Mouse (Mus musculus): Measurements from ENCODE around the gene Tmem182. TPM values are rescaled to one million over a fixed set of nuclear protein-coding genes. Genes with fewer than 3 reads are reported as not detected.

The Tmem182 gene
- polyA plus RNA-seq, 1 experiment from 2014 or later: 17.7 TPM

DNA sequence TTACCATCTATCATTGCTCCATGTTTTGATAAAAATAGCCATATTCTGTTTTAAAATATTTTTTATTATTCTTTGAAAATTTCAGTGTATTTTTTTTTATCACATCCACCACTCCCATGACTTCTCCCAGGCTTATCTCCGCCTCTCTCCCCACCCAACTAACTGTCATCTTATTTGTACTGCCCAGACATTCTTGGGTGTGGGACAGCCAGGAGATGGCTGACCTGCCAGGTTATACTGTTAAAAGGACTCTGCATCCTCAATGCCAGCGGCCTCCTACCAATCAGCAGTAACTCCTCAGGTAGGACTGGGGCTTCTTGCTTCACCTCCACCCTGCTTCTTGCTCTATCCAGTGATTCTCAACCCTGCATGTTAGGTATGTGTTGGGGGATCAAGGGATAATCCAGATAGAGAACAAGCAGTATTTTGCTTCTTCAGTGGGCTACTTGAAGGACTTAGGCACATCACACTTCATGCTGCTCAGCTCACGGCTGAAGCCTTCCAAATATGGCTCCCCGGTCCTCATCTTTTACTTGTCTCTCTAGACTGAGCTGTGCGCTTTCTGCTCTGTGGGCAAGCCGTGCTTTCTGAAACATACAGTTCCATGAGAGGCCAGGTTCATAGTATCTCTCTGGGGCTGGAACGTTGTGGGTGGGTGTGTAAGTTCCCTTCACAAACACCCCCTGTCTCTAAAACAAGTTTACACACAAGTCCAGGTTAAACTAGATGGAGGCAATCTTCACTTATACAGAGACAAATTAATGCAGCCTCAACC, 34.0 kb upstream of the Tmem182 start:
- 76% methylated on average over 7 of the region's 7 CpGs for WGBS (ENCODE audit: insufficient replicate concordance)
- no peak overlapping the region for H3K9ac ChIP-seq (ENCODE audit: low read depth, low read length)
- no peaks in the 10 kb centered on the region for H3K36me3 ChIP-seq (ENCODE audit: control insufficient read depth, insufficient read depth, low read length)
- H3K27ac ChIP-seq (ENCODE audit: low read depth, low read length): no peak overlapping the region
- no peak overlapping the region for H3K4me2 ChIP-seq
- ATAC-seq (replicated peaks; ENCODE audit: insufficient number of reproducible peaks, low FRiP score, low TSS enrichment): no peak
- H3K4me3 ChIP-seq (ENCODE audit: low read depth, low read length): no peak overlapping the region
- H3K9me3 ChIP-seq (replicated peaks; ENCODE audit: control insufficient read depth, low read length): no peaks in the 10 kb centered on the region
- no peaks in the 10 kb centered on the region for H3K4me1 ChIP-seq (ENCODE audit: control insufficient read depth, insufficient read depth, low read length)
- H3K27me3 ChIP-seq (ENCODE audit: control insufficient read depth, insufficient read depth, low read length): no peaks in the 10 kb centered on the region

DNA sequence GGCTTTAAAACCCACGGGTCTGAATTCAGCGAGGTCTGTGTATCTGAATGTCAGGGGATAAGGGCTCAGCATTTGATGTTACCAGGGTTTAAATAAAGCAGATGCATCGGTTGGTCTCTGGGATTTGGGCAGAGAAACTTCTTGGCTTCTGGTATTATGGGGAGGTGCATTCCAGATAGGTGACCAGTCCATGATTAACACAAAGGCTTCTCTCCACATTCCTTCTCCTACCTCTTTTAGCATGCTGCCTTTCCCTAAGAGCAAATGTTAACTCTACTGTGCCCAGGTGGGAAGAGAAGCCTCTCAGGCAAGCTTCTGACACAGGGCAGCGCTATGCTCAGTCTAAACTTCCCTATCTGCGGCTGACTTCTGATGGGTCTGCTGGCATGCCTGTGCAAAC, 32.2 kb upstream of the Tmem182 start:
- H3K9ac ChIP-seq (ENCODE audit: low read depth, low read length): no peak overlapping the region
- 85% methylated on average over 5 of the region's 5 CpGs for WGBS (ENCODE audit: insufficient replicate concordance)

DNA sequence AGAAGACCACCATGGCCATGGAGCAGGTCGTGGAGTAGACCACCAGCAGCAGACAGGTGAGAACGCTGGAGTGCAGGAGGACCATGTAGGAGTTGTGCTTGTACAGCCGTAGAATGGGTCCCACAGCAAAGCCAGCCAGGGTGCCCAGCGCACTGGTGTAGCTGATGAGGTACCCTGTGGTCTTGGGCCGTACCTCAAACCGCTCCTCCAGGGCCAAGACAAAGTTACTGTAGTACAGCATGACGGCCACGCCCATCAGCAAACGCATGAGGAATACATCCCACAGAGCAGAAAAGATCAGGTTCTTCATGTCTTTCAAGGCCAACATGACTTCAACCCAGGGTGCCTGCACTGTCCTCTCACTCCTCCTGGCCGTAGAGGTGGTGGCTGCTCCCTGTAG, 31.4 kb upstream of the Tmem182 start:
- Histone ChIP-seq H3K4me1 (ENCODE audit: control insufficient read depth, insufficient read depth, low read length) (no peaks in the 10 kb centered on the region), H3K4me3 (ENCODE audit: low read depth, low read length) (no peak overlapping the region), H3K9me3 (replicated peaks; ENCODE audit: control insufficient read depth, low read length) (peaks cover 4% of the 10 kb centered on the region; the same call in 1 of the 2 replicates), H3K27ac (ENCODE audit: low read depth, low read length) (no peak overlapping the region), H3K9ac (ENCODE audit: low read depth, low read length) (no peak overlapping the region), H3K36me3 (ENCODE audit: control insufficient read depth, insufficient read depth, low read length) (peaks cover 3% of the 10 kb centered on the region; the same call in 1 of the 2 replicates), H3K4me2 (no peak overlapping the region), H3K27me3 (ENCODE audit: control insufficient read depth, insufficient read depth, low read length) (no peaks in the 10 kb centered on the region)
- ATAC-seq (replicated peaks; ENCODE audit: insufficient number of reproducible peaks, low FRiP score, low TSS enrichment): no peak
- WGBS (ENCODE audit: insufficient replicate concordance): 85% methylated on average over 10 of the region's 10 CpGs

More for the DNA sequence above, 32.2 kb upstream of the Tmem182 start:
- H3K36me3 ChIP-seq (ENCODE audit: control insufficient read depth, insufficient read depth, low read length): no peaks in the 10 kb centered on the region
- no peaks in the 10 kb centered on the region for H3K9me3 ChIP-seq (replicated peaks; ENCODE audit: control insufficient read depth, low read length)
- no peak overlapping the region for H3K4me3 ChIP-seq (ENCODE audit: low read depth, low read length)
- no peak overlapping the region for H3K4me2 ChIP-seq
- no peak overlapping the region for H3K27ac ChIP-seq (ENCODE audit: low read depth, low read length)
- H3K27me3 ChIP-seq (ENCODE audit: control insufficient read depth, insufficient read depth, low read length): no peaks in the 10 kb centered on the region
- no peaks in the 10 kb centered on the region for H3K4me1 ChIP-seq (ENCODE audit: control insufficient read depth, insufficient read depth, low read length)
- ATAC-seq (replicated peaks; ENCODE audit: insufficient number of reproducible peaks, low FRiP score, low TSS enrichment): no peak

DNA sequence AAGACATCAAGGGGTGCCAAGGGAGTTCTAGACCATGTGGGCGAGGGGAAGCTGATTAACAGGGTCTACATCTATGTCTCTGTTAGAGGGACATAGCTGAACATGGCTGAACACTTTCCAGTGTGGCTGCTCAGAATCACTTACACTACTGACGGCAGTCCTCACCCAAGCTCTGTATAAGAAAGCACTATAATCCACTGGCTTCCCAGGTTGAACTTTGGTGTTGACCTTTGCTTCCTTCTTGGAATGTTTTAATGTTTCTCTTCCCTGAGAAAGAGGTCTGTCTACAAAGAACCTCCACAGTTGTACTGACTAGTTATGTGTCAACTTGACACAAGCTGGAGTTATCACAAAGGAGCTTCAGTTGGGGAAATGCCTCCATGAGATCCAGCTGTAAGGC, 29.3 kb upstream of the Tmem182 start:
- ATAC-seq (replicated peaks; ENCODE audit: insufficient number of reproducible peaks, low FRiP score, low TSS enrichment): no peak

DNA sequence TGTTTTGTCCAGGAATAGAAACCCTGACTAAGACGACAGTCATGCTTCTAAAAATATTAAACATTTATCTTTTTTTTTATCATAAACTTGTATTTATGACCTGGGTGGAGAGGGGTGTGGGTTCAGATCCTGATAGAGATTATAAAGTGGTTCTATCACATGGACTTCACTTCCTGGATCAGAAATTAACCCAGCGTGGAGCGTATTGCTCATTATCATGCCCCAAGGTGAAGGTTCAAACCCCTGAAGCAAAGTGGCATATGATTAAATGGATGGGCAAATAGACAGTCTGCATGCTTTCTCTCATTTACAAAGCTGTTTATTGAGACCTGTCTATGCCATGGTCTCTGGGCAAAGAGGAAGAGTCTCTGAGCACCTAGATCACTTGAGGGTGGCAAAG, 28.6 kb upstream of the Tmem182 start:
- peaks cover 8% of the 10 kb centered on the region; the same call in 1 of the 2 replicates for H3K36me3 ChIP-seq (ENCODE audit: control insufficient read depth, insufficient read depth, low read length)
- no peak overlapping the region for H3K9ac ChIP-seq (ENCODE audit: low read depth, low read length)
- H3K27ac ChIP-seq (ENCODE audit: low read depth, low read length): no peak overlapping the region
- H3K9me3 ChIP-seq (replicated peaks; ENCODE audit: control insufficient read depth, low read length): peaks cover 4% of the 10 kb centered on the region; the same call in 1 of the 2 replicates
- ATAC-seq (replicated peaks; ENCODE audit: insufficient number of reproducible peaks, low FRiP score, low TSS enrichment): no peak
- no peaks in the 10 kb centered on the region for H3K27me3 ChIP-seq (ENCODE audit: control insufficient read depth, insufficient read depth, low read length)
- 85% methylated on average over 3 of the region's 3 CpGs for WGBS (ENCODE audit: insufficient replicate concordance)
- no peak overlapping the region for H3K4me2 ChIP-seq
- H3K4me1 ChIP-seq (ENCODE audit: control insufficient read depth, insufficient read depth, low read length): no peaks in the 10 kb centered on the region
- H3K4me3 ChIP-seq (ENCODE audit: low read depth, low read length): no peak overlapping the region

More for the DNA sequence above, 29.3 kb upstream of the Tmem182 start:
- no peaks in the 10 kb centered on the region for H3K27me3 ChIP-seq (ENCODE audit: control insufficient read depth, insufficient read depth, low read length)
- 64% methylated on average over 2 of the region's 2 CpGs for WGBS (ENCODE audit: insufficient replicate concordance)
- no peak overlapping the region for H3K9ac ChIP-seq (ENCODE audit: low read depth, low read length)
- no peaks in the 10 kb centered on the region for H3K4me1 ChIP-seq (ENCODE audit: control insufficient read depth, insufficient read depth, low read length)
- peaks cover 8% of the 10 kb centered on the region; the same call in 1 of the 2 replicates for H3K36me3 ChIP-seq (ENCODE audit: control insufficient read depth, insufficient read depth, low read length)
- H3K4me2 ChIP-seq: no peak overlapping the region
- no peak overlapping the region for H3K27ac ChIP-seq (ENCODE audit: low read depth, low read length)
- H3K4me3 ChIP-seq (ENCODE audit: low read depth, low read length): no peak overlapping the region
- H3K9me3 ChIP-seq (replicated peaks; ENCODE audit: control insufficient read depth, low read length): peaks cover 4% of the 10 kb centered on the region; the same call in 1 of the 2 replicates

DNA sequence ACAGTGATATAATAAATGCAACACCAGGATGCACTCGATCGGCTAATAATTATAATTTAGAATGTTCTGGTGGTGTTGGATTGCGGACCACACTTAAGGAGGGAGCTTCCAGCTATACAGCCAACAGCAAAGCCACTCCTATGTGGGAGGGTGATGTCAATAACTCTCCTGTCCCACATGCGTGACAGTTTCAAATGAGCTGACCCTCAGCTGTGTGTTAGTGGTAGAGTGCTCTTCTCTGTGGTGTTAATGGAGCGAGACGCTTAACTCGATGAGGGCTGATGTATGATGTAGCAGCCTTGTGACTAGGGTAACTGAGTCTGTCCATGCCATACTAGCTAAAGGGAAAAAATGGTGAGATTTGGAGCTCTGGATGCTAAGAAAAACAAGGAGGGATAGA, 22.0 kb upstream of the Tmem182 start:
- Histone ChIP-seq H3K27me3 (ENCODE audit: control insufficient read depth, insufficient read depth, low read length) (no peaks in the 10 kb centered on the region), H3K36me3 (ENCODE audit: control insufficient read depth, insufficient read depth, low read length) (peaks cover 8% of the 10 kb centered on the region; the same call in 1 of the 2 replicates)
- no peak for ATAC-seq (replicated peaks; ENCODE audit: insufficient number of reproducible peaks, low FRiP score, low TSS enrichment)

DNA sequence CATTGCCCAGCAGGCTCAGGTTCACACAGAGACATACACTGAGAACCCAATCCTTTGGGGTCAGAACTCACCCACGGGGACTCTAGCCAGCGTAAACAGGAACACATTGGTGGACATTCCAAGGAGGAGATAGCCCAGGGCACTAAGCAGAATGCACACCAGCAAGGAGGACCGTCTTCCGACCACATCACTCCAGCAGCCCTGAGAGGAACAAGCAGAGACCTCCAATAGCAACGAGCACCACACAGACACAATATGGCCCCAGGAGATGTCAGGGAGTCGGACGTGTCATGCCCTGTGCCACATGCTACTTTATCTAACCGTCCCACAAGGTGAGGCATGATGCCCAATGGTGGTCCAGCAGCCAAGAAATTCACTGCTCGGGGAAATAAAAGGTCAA, 21.1 kb upstream of the Tmem182 start:
- Histone ChIP-seq H3K36me3 (ENCODE audit: control insufficient read depth, insufficient read depth, low read length) (peaks cover 5% of the 10 kb centered on the region; the same call in 1 of the 2 replicates), H3K27me3 (ENCODE audit: control insufficient read depth, insufficient read depth, low read length) (no peaks in the 10 kb centered on the region), H3K4me1 (ENCODE audit: control insufficient read depth, insufficient read depth, low read length) (no peaks in the 10 kb centered on the region), H3K4me2 (no peak overlapping the region), H3K27ac (ENCODE audit: low read depth, low read length) (no peak overlapping the region), H3K4me3 (ENCODE audit: low read depth, low read length) (no peak overlapping the region), H3K9me3 (replicated peaks; ENCODE audit: control insufficient read depth, low read length) (no peaks in the 10 kb centered on the region; the same call in 1 of the 2 replicates), H3K9ac (ENCODE audit: low read depth, low read length) (no peak overlapping the region)
- no peak for ATAC-seq (replicated peaks; ENCODE audit: insufficient number of reproducible peaks, low FRiP score, low TSS enrichment)
- 78% methylated on average over 9 of the region's 9 CpGs for WGBS (ENCODE audit: insufficient replicate concordance)

More for the DNA sequence above, 22.0 kb upstream of the Tmem182 start:
- Histone ChIP-seq H3K4me1 (ENCODE audit: control insufficient read depth, insufficient read depth, low read length) (no peaks in the 10 kb centered on the region), H3K9me3 (replicated peaks; ENCODE audit: control insufficient read depth, low read length) (peaks cover 3% of the 10 kb centered on the region; the same call in 1 of the 2 replicates), H3K9ac (ENCODE audit: low read depth, low read length) (no peak overlapping the region), H3K27ac (ENCODE audit: low read depth, low read length) (no peak overlapping the region), H3K4me3 (ENCODE audit: low read depth, low read length) (no peak overlapping the region), H3K4me2 (no peak overlapping the region)
- 89% methylated on average over 7 of the region's 7 CpGs for WGBS (ENCODE audit: insufficient replicate concordance)

DNA sequence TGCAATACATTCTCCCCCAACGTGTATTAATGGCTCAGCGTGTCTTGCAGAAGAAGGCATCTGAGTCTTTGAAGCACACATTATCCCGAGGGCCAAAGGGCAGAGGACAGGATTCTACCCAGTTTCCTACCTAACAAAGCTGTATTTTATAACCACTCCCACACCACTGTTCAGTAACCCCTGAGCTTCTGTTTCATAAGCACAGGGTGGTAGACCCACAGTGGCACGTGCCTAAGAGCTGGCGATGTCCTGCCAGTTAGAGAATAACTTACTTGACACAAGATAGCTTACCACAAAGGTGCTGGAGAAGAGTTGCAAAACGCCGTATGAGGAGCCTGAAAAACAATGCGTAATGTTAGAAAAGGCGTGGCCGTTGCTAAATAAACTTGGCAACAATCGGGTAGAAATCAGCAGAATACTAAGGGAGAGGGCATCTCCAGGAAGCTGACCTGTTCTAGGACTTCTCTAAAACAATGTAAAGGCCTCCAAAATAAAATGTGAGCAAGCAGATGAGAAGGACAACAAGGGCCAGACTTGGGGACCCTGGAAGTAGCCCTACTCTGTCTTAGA, 19.4 kb upstream of the Tmem182 start:
- H3K4me3 ChIP-seq (ENCODE audit: low read depth, low read length): no peak overlapping the region
- H3K36me3 ChIP-seq (ENCODE audit: control insufficient read depth, insufficient read depth, low read length): no peaks in the 10 kb centered on the region
- no peaks in the 10 kb centered on the region; the same call in 1 of the 2 replicates for H3K4me1 ChIP-seq (ENCODE audit: control insufficient read depth, insufficient read depth, low read length)
- no peak overlapping the region for H3K27ac ChIP-seq (ENCODE audit: low read depth, low read length)
- ATAC-seq (replicated peaks; ENCODE audit: insufficient number of reproducible peaks, low FRiP score, low TSS enrichment): no peak
- no peak overlapping the region for H3K4me2 ChIP-seq
- WGBS (ENCODE audit: insufficient replicate concordance): 84% methylated on average over 11 of the region's 11 CpGs
- H3K9ac ChIP-seq (ENCODE audit: low read depth, low read length): no peak overlapping the region
- H3K9me3 ChIP-seq (replicated peaks; ENCODE audit: control insufficient read depth, low read length): no peaks in the 10 kb centered on the region
- no peaks in the 10 kb centered on the region for H3K27me3 ChIP-seq (ENCODE audit: control insufficient read depth, insufficient read depth, low read length)
